Mouse (Mus musculus) c-Kit-positive CD71-positive TER-119-positive erythroid progenitor cells, embryonic 14.5 days (primary cell): Measurements from ENCODE around the gene Urm1.
"Not testable (repeated sequence)": the region's sequence is repeated elsewhere in the genome, so short reads cannot be mapped to it uniquely, and the experiment has no call there.

Experiments used
- DNase-seq: peaks from one replicate; pipeline ENCODE4 v3.0.0-alpha.2; 2013; ENCODE audit warnings: low spot score

Gene Urm1

GRCm38 (mm10) chr2:29868949-29869645 is 49.2 kb downstream of the Urm1 start, which contains the start of gene Cercam:
TSS of gene Cercam (plus strand) at chr2:29869164.
- peak; percentile 89 for DNase-seq

- DNase-seq: peak; percentile 88
These were observed 50.0 kb downstream of the Urm1 start for GRCm38 (mm10) chr2:29869646-29870451.

GRCm38 (mm10) chr2:29872581-29873295 is 52.9 kb downstream of the Urm1 start:
- DNase-seq: no peak

- no peak for DNase-seq
These were observed 53.9 kb downstream of the Urm1 start for GRCm38 (mm10) chr2:29873801-29874200.

- DNase-seq: no peak
These were observed 58.2 kb downstream of the Urm1 start for GRCm38 (mm10) chr2:29878061-29878460.

- no peak for DNase-seq
These were observed 59.3 kb downstream of the Urm1 start for GRCm38 (mm10) chr2:29879191-29879590.

- no peak for DNase-seq
These were observed 60.3 kb downstream of the Urm1 start for GRCm38 (mm10) chr2:29879964-29880830.

- not testable (repeated sequence) for DNase-seq
These were observed 66.9 kb downstream of the Urm1 start for GRCm38 (mm10) chr2:29886659-29887292.

GRCm38 (mm10) chr2:29889066-29889944 is 69.4 kb downstream of the Urm1 start, which contains the start of gene Odf2:
TSS of gene Odf2 (plus strand) at chr2:29889221.
- DNase-seq: peak; percentile 99

GRCm38 (mm10) chr2:29889991-29890833 is 70.3 kb downstream of the Urm1 start:
- DNase-seq: peak; percentile 92

- no peak for DNase-seq
These were observed 71.9 kb downstream of the Urm1 start for GRCm38 (mm10) chr2:29891773-29892172.
